Mouse (Mus musculus) stomach, postnatal 0 days (tissue): ENCODE data around the gene Prpf40a.
A peak's percentile ranks its signal among the peaks of the same experiment; 100 is the strongest.

Experiments
- CTCF ChIP-seq: IDR thresholded peaks from 2 replicates; pipeline ENCODE4 v1.5.1; 2016; ENCODE audit warnings: antibody characterized with exemption, low read depth, mild to moderate bottlenecking, moderate library complexity
- EP300 ChIP-seq: optimal IDR thresholded peaks from 2 replicates; pipeline ENCODE3; 2016; ENCODE audit warnings: antibody characterized with exemption

- TF ChIP-seq CTCF (0 out of 2 replicates have a peak, but pooled peaks have one; percentile 23), EP300 (no peak)
These were observed 91.0 kb downstream of the Prpf40a start for GRCm38 (mm10) chr2:53100093-53100492.
